Mouse (Mus musculus) 416B (cell line): ENCODE measurements at regions not wholly inside any gene's neighbourhood (a gene's known extent, or its start where the extent isn't known, plus 50 kb on each side); places are given as distances from the start of the nearest gene placed in this dataset.
"Not testable (repeated sequence)": the region's sequence is repeated elsewhere in the genome, so short reads cannot be mapped to it uniquely, and the experiment has no call there.

Source experiments
- DNase-seq: peaks from one replicate; pipeline ENCODE4 v3.0.0; 2011; ENCODE audit warnings: low read depth

DNA sequence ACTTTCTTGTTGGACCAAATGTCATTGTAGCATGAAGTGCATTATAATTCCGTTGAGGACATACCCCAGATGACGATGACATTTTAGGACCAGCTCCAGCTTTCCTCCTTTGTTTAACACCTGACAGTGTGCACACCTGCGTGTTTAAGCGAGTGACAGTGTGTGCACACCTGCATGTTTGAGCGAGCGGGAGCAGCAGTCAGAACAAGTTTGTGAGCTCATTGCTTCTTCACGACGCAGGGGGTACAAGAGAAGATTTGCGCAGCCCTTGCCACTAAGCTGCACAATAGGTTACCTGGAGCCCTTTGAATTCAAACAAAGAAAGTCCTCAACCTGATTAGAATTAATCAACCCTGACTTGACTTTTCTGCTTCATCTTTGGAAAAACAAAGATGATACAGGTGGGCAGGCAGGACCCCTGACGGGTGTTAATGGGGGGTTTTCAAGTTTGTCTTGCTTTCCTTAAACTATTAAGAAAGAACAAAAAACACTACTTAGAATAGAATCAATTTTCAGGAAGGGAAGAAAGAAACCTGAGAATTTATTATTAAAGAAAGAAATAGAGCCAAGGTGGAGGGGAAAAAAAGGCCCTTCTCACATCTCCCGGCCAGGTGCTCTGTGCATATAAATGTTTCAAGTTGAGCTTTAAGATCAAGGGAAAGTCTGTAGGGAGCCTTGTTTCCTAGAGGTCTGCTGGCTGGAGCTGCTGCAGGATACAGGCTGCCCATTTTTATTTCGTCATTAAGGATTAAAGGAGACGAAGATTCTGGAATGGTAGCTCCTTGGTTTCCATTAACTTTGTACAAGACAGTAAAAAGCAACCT, 144.8 kb upstream of the Ttc29 start:
- no peak for DNase-seq

- no peak for DNase-seq
Measured at GRCm38 (mm10) chr8:78073821-78074220, 139.3 kb upstream of the Ttc29 start.

GRCm38 (mm10) chr8:78077122-78077521, 136.0 kb upstream of the Ttc29 start:
- DNase-seq: peak; percentile 2

- not testable (repeated sequence) for DNase-seq
Measured at GRCm38 (mm10) chr8:78081395-78081794, 131.7 kb upstream of the Ttc29 start.

DNA sequence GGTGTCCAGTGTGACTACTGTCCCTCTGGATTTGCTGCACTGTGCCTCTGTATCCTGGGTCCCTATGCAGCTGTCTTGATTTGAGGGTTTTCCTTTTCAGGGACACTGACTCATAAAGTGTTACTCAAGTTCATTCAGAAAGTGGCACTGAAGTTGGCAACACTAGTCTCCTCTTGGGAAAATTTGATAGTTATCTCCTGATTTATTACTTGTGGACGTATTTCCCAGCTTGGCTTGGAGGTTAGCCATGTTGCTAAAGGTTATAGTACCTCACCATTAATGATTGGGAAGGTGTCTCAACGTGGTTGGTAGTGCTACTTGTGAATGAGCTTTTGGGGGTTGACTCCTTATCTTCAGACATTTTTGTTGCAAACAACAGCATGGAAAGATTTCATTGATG, 130.1 kb upstream of the Ttc29 start:
- DNase-seq: no peak

GRCm38 (mm10) chr8:78086361-78086760, 126.7 kb upstream of the Ttc29 start:
- DNase-seq: no peak

- no peak for DNase-seq
Measured at GRCm38 (mm10) chr8:78090382-78091122, 122.5 kb upstream of the Ttc29 start.

- peak; percentile 11 for DNase-seq
Measured at GRCm38 (mm10) chr8:78096383-78096782, 116.7 kb upstream of the Ttc29 start.

DNA sequence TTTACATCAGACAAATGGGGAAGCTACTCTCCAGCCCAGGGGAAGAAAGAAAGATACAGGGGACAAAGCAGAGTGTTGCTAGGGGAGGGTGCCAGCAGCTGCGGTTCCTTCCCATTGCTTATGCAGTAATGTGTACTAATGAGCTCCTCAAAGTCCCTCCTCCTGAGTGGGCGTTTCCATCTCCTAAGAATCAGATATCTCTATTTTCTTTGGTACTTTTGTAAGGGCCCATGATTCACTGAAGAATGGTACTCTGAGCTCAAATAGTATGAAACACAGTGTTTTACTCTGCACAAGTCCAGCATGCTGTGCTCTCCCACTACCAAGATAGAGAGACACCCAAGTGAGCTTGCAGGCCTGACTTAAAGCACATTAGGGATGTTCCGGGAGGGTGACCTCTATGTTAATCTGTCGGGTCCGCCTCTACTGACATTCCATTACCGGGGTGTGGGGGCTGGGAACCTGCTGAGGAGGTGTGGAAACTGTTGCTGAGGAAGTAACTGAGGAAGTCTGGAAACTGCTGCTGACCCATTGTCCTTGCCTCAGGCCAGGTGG, 114.8 kb upstream of the Ttc29 start:
- no peak for DNase-seq

- no peak for DNase-seq
Measured at GRCm38 (mm10) chr8:78099091-78099490, 114.0 kb upstream of the Ttc29 start.

DNA sequence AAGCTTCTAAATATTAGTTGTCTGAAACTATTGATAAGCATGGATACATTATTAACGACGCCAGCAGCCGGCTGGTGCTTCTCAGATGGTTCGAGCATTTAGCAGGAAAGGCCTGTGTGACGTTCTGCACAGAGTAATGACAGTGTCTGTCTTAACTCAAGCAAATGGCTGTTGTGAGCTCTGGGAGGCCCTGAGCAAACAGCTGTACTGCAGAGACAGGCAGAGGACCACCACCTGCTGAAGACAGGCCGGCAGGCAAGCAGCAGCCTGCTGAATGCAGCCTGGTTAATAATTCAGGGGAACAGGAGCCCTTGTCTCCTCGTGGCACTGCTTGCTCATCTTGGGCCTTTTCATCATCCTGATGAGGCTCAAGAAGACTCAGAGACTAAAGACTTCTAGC, 105.8 kb upstream of the Ttc29 start:
- no peak for DNase-seq

DNA sequence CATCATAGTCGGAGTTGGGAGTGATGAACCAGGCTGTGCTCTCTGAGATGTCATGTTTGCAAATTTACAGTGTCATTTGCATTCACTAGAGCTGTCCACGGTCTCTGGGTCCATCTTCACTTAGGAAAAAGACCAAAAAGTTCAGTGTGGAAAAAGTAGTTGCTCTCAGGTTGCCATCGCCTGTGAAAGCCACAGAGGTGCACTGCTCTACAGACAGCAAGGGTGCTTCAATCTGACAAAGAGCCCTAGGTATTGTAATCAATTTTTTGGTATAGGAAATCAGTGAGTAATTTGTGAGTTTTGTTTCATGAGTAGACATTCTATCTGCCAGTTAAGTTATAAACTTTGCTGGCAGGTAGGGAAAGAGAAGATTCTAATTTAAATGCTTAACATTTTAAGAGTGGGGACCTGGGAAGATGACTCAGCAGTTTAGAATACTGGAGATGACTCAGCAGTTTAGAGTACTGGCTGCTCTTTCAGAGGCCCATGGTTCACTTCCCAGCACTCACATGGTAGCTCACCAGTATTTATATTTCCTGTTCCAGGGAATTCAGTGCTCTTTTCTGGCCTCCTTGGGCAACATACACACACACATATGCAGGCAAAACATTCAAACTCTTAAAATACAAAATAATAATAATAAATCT, 103.0 kb upstream of the Ttc29 start:
- peak; percentile 33 for DNase-seq

- peak; percentile 61 for DNase-seq
Measured at GRCm38 (mm10) chr8:78113105-78113504, 100.0 kb upstream of the Ttc29 start.

GRCm38 (mm10) chr8:78114512-78114911, 98.6 kb upstream of the Ttc29 start:
- DNase-seq: no peak

DNA sequence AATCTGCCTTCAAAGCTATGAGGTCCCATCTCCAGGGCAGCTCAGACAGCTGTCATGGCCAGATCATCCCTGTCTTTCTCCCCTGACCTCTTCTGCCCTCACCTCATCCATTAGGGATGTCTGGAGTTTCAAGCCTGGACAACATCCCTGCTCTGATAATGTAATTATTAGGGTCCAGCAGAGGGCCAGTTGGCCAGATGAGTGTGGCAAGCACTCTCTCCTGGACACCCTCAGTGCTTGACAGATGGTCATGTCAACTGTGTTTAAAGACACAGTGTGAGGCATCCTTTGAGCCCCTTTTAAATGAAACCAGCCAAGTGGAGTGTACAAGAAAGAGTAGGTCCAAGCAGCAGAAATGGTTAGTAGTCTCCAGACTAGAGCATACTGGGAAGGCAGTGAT, 95.9 kb upstream of the Ttc29 start:
- no peak for DNase-seq

GRCm38 (mm10) chr8:78118493-78118892, 94.6 kb upstream of the Ttc29 start:
- no peak for DNase-seq

DNA sequence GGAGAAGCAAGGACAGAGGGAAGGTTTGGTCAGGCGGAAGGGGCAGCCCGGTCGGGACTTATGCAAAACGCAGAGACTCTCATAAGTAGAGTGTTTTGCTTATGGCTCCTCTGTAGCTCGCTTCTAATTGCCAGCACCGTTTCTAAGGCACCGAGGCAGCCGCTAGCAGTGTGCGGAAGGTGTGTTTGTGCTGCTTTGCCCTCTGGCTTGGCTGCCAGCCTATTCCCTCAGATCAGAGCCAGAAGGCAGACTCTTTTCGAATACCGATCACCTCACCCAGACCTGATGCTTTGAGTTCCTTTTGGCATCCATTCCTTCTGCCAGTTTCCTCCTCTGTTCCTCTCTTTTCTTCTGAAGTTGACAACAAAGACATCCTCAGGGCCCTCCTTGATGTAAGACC, 93.4 kb upstream of the Ttc29 start:
- no peak for DNase-seq

GRCm38 (mm10) chr8:78124248-78124647, 88.8 kb upstream of the Ttc29 start:
- peak; percentile 45 for DNase-seq

DNA sequence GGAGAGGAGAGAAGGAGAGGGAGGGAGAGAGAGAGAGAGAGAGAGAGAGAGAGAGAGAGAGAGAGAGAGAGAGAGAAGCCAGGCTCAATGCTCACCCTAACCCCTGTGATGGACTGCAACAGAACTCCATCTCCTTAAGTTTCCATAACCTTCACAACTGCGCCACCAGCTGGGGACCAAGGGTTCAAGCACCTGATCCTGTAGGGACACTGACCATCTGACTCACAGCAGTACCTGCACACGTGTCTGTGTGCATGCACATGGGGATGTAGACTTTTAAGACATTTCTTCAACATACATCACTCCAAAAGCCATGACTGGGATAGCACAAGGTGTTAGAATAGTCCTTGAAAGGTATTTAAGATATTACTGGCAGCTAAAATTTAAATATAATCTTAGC, 85.2 kb upstream of the Ttc29 start:
- peak; percentile 60 for DNase-seq

GRCm38 (mm10) chr8:78129061-78129460, 84.0 kb upstream of the Ttc29 start:
- DNase-seq: no peak

DNA sequence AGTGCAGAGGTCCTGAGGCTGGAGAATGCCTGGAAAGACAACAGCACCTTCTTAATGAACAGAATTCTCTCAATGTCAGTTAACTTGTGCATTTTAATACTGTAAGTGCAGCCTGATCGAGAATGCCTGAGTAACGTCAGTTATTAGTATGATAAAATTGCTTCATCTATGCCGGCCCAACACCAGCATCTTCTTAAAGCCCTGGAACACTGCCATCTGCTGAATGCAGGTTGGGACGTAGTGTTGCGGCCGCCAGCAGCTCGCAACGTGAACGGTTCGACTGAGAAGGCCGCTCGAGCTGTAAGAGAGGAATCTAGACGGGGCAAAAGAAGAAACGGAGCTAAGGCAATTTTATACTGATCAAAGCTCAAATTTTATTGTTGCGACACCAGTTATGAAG, 73.6 kb upstream of the Ttc29 start:
- not testable (repeated sequence) for DNase-seq

DNA sequence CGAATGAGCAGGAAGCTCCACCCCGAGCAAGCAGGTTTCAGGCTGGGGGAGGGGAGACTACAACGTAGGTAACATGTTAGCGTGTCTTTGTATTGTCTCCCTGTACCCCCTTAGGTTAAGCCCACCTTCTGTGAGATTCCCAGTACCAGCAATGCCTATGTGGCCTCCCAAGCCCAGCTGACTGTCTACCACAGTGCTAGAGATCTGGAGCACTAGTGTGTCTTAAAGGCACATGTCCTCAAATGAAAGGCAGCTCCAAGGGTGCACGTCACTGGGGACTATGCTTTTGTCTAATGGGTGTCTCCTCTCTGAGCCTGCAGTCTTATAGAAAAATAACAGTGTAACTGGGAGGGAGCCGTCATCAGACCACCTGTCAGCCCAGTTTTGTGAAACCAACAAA, 65.9 kb upstream of the Ttc29 start:
- DNase-seq: no peak

DNA sequence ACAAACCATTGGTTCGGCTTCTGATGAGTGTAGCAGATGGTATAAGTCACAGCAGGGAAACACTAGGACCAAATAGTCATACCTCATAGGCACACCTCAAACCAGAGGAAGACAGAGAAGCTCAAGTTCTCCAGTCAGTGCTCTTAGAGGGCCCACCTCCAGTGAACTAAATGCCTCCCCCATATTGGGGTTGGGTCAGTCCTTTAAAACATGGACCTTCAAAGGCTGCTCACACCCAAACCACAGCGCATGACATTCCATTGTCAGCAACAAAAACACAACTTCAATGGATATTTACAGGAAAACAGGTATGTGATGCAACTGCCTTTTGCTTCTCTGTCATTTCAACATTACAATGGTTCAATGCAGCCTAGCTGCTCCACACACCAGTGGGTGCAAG, 65.1 kb upstream of the Ttc29 start:
- no peak for DNase-seq
